Mouse (Mus musculus) hindbrain, embryonic 16.5 days (tissue): Measurements from ENCODE around the gene Ubl3. TPM values are rescaled to one million over a fixed set of nuclear protein-coding genes. Genes with fewer than 3 reads are reported as not detected.

Experiments
- ATAC-seq: fragments of 200-750 bp; cut with Nextera tagmentation; 2 replicates; pipeline ENCODE4 v1.8.0; 2017; ENCODE audit warnings: moderate TSS enrichment, moderate library complexity
- H3K27ac ChIP-seq: fragments of 300-500 bp; sonication (generic); 2 replicates; pipeline ENCODE4 v1.5.1; 2014; ENCODE audit warnings: low read depth, mild to moderate bottlenecking, control low read depth, low read length, moderate library complexity
- H3K27me3 ChIP-seq: fragments of 300-500 bp; sonication (generic); replicated peaks from 2 replicates; pipeline ENCODE4 v1.6.1; 2014; ENCODE audit warnings: low read length; ENCODE audit not compliant: control insufficient read depth, insufficient read depth
- H3K36me3 ChIP-seq: fragments of 300-500 bp; sonication (generic); 2 replicates; pipeline ENCODE4 v1.6.1; 2014; ENCODE audit warnings: mild to moderate bottlenecking, low read length, moderate library complexity, mixed read lengths; ENCODE audit not compliant: control insufficient read depth, insufficient read depth
- H3K4me1 ChIP-seq: fragments of 300-500 bp; sonication (generic); 2 replicates; pipeline ENCODE4 v1.6.1; 2014; ENCODE audit warnings: low read depth, low read length; ENCODE audit not compliant: control insufficient read depth, insufficient read depth
- H3K4me2 ChIP-seq: fragments of 300-500 bp; sonication (generic); 2 replicates; pipeline ENCODE4 v1.6.1; 2014; ENCODE audit warnings: mild to moderate bottlenecking, low read length, control low read depth, moderate library complexity
- H3K4me3 ChIP-seq: fragments of 300-500 bp; sonication (generic); 2 replicates; pipeline ENCODE4 v1.5.1; 2014; ENCODE audit warnings: mild to moderate bottlenecking, low read length, control low read depth, moderate library complexity
- H3K9ac ChIP-seq: fragments of 300-500 bp; sonication (generic); 2 replicates; pipeline ENCODE4 v1.6.1; 2014; ENCODE audit warnings: low read depth, mild to moderate bottlenecking, control low read depth, low read length, moderate library complexity
- H3K9me3 ChIP-seq: fragments of 300-500 bp; sonication (generic); 2 replicates; pipeline ENCODE4 v1.6.1; 2014; ENCODE audit warnings: mild to moderate bottlenecking, low read length, moderate library complexity; ENCODE audit not compliant: control insufficient read depth
- WGBS: fragments of 180-500 bp; shearing (Covaris S2); extraction: QIAGEN DNeasy Blood & Tissue Kit; methylation state at CpG from one replicate; pipeline ENCODE4 v1.1.7; 2014; 5-methylcytosine and 5-hydroxymethylcytosine counted together
- polyA plus RNA-seq: library from polyadenylated mRNA; unstranded; fragments of >200 nt; fragmentation: Nextera tagmentation; extraction: Ambion mirVana; gene quantifications from 2 replicates; pipeline ENCODE4 v1.2.1, GENCODE M21; 2015

Ubl3 gene
- polyA plus RNA-seq: 70.7 and 90.1 TPM in 2 replicates

DNA sequence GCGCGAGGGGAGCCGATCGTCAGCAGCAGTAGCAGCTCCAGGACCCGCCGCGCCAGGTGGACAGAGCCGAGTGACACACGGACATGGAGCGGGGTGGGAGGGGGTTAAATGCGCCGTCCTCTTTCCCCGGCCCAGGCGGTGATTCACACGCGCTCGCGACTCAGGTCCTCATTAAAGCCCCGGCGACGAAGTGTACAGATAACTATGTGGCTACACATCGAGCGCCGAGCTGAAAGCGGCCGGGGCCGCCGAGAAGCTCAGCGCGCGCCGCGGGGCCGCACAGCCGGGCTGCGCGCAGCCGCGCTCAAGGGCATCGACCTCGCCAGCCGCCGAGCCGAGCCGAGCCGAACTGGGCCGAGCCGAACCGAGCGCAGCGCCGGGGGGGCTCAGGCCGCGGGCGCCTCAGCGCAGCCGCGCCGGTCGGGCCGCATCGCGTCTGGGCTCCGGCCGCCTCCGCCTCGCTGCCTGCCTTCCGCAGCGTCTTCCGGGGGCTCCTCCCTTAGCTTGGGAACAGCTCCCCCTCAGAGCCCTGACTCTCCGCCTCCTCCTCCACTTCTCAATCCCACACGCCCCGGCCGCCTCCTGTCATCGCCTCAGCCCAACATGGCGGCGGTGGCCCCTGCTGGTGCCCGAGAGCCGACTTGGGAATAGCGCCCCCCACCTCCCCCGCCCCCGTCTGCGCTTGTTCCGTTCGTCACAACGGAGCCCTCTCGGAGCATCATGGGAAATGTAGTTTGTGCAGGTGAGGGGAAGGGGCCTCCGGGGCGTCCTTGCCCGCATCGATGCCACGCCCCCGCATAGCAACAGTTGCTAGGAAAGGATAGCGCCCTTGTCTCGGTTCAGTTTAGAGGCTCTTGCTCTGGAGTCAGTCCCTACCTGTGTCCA is at the start of gene Ubl3:
Ubl3 (minus strand) TSS at position 603 of the 885 bp plus-strand sequence.
- WGBS: 0% methylated on average over 74 of the region's 95 CpGs
- peaks cover 26% of the 10 kb centered on the region for H3K4me1 ChIP-seq
- ATAC-seq: peak; percentile 96

DNA sequence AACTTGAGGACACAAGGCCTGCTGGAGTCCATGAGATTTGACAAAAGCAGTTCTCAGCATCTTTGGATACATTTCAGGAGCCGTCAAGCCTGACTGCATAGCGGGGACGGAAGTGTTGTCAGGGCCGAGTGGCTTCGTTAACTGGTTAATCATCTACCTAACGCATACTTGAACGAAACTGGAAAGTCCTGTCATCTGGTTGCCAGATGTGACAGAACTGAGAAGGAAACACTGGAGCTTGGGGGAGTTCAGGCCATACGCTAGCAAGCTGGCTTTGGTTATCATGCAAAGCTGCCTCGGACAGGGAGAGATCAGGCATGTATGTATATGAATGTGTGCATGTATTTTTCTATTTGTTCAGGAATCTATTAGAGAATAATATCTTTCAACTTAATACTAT is 45.8 kb upstream of the Ubl3 start:
- WGBS: 51% methylated on average over 9 of the region's 9 CpGs
- Histone ChIP-seq H3K4me1 (no peaks in the 10 kb centered on the region), H3K36me3 (no peaks in the 10 kb centered on the region), H3K27ac (no peak overlapping the region), H3K9me3 (no peaks in the 10 kb centered on the region), H3K9ac (no peak overlapping the region), H3K4me3 (no peak overlapping the region), H3K4me2 (no peak overlapping the region), H3K27me3 (no peaks in the 10 kb centered on the region)
- ATAC-seq: no peak

More for the DNA sequence above, at the start of gene Ubl3:
- no peaks in the 10 kb centered on the region for H3K27me3 ChIP-seq
- peak within 1 kb of the TSS; percentile 95 for H3K27ac ChIP-seq
- H3K9me3 ChIP-seq: no peaks in the 10 kb centered on the region
- peak within 1 kb of the TSS; percentile 79 for H3K9ac ChIP-seq
- peak within 1 kb of the TSS; percentile 81 for H3K4me2 ChIP-seq
- peak within 1 kb of the TSS; percentile 72 for H3K4me3 ChIP-seq
- no peaks in the 10 kb centered on the region for H3K36me3 ChIP-seq

DNA sequence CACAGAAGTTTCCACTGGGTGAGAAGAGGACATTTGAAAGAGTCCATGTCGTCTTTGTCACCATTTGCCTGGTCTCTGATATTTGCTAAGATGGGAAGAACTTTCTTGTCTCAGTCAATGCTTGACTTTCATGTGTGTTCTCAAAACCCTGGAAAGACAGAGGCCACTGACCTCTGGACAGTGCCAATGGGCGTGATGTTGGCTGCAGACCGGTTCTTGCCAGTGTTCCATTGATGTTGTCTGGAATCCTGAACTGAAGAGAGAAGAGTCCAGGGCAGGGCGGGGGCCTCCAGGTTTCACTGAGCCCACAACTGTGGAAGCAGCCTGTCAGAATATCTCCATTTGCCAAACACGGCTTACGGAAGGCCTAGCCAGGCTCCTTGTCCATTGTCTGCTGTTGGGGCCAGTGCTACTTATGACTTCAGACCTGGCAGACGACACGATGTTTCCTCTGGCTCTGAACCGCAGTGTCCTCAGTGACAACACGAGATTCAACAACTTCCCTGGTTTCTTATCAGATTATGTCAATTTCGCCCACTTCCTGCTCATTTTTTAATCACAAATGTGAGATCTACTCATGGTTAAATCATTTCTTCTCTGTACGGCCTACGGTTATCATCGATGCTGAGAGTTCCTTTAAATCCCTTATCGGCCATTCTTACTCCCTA is 43.6 kb upstream of the Ubl3 start:
- H3K9ac ChIP-seq: no peak overlapping the region
- H3K4me2 ChIP-seq: no peak overlapping the region
- H3K4me3 ChIP-seq: no peak overlapping the region
- 88% methylated on average over 15 of the region's 15 CpGs for WGBS
- no peak overlapping the region for H3K27ac ChIP-seq
- no peak for ATAC-seq
- no peaks in the 10 kb centered on the region for H3K36me3 ChIP-seq
- H3K27me3 ChIP-seq: no peaks in the 10 kb centered on the region
- no peaks in the 10 kb centered on the region for H3K4me1 ChIP-seq
- H3K9me3 ChIP-seq: no peaks in the 10 kb centered on the region

DNA sequence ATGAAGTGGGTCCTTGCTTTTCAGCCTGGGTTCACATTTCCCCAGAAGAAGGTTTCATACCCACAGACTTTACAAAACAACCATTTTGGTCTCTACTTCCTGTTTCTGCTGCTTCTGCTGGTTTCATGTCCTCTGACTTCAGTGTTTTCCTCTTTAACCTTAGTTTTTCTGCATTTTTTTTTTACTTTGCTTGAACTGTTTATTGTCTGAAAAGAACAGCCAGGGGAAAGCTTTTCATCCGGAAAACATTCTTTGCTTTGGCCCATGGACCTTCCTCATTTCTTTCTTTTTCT is 42.8 kb upstream of the Ubl3 start:
- no peaks in the 10 kb centered on the region for H3K4me1 ChIP-seq
- H3K9ac ChIP-seq: no peak overlapping the region
- no peak overlapping the region for H3K4me3 ChIP-seq
- no peak overlapping the region for H3K27ac ChIP-seq
- no peak for ATAC-seq
- H3K36me3 ChIP-seq: no peaks in the 10 kb centered on the region
- no peak overlapping the region for H3K4me2 ChIP-seq
- WGBS: 72% methylated on average over 1 of the region's 1 CpGs
- no peaks in the 10 kb centered on the region for H3K27me3 ChIP-seq
- no peaks in the 10 kb centered on the region for H3K9me3 ChIP-seq

DNA sequence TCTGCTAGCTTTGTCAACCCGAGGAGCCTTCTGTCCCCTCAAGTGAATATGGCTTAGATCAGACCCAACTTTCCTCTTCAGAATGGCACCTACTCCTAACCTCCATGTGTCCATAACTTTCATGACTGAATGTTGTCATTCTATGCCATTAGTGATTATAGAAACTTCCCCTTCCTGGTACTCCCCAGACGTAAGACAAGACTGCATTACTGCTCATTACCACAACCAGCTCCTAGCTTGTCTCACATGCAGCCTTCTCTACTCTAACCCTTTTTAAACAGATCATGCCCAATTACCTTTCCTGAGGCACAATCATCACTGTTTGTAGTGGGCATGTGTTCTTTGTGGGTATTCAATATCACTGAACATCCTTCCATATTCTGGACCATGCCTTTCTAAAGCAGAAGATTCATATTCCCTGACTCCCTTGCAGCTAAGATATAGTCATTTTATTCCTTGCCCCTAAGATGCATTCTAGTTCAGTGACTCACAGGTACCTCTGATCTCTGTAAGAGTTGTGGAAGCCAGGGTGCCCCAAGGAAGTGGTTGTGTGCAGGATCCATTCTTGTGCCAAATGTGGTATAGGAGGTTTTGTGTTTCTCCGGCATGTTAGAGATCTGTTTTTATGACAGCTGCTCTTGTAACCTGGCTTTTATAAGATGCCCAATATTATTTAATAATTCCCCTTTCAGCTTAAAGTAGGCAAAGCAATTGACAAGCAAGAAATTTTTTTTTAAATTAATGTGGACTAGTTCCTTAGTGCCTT is 42.3 kb upstream of the Ubl3 start:
- no peak overlapping the region for H3K27ac ChIP-seq
- no peaks in the 10 kb centered on the region for H3K36me3 ChIP-seq
- no peak overlapping the region for H3K4me2 ChIP-seq
- no peak for ATAC-seq
- no peak overlapping the region for H3K4me3 ChIP-seq
- no peaks in the 10 kb centered on the region for H3K4me1 ChIP-seq
- no peaks in the 10 kb centered on the region for H3K27me3 ChIP-seq
- H3K9me3 ChIP-seq: no peaks in the 10 kb centered on the region
- WGBS: 93% methylated on average over 3 of the region's 3 CpGs
- no peak overlapping the region for H3K9ac ChIP-seq

DNA sequence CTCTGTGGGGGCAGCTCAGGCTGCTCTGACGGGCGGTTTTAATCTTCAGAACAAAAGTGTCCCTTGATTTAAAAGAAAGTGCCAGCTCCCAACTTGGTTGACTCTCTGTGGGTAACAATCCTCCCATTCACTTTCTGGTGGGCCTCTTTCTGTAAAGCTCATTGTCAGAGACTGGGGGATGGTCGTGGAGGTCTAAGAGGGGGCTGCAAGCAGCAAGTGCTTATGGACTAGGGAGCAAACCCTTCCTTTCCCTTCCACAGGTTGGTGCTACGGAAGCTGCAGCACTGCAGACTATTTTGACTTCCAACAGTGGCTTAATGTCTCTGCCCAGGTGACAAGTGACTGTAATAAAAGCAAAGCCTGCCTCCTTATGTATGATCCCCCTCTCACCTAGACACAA is 41.0 kb upstream of the Ubl3 start:
- no peaks in the 10 kb centered on the region for H3K27me3 ChIP-seq
- no peaks in the 10 kb centered on the region for H3K36me3 ChIP-seq
- ATAC-seq: no peak
- H3K9me3 ChIP-seq: no peaks in the 10 kb centered on the region
- H3K27ac ChIP-seq: no peak overlapping the region
- no peak overlapping the region for H3K4me2 ChIP-seq
- no peak overlapping the region for H3K9ac ChIP-seq
- 28% methylated on average over 4 of the region's 4 CpGs for WGBS
- no peak overlapping the region for H3K4me3 ChIP-seq
- no peaks in the 10 kb centered on the region for H3K4me1 ChIP-seq

DNA sequence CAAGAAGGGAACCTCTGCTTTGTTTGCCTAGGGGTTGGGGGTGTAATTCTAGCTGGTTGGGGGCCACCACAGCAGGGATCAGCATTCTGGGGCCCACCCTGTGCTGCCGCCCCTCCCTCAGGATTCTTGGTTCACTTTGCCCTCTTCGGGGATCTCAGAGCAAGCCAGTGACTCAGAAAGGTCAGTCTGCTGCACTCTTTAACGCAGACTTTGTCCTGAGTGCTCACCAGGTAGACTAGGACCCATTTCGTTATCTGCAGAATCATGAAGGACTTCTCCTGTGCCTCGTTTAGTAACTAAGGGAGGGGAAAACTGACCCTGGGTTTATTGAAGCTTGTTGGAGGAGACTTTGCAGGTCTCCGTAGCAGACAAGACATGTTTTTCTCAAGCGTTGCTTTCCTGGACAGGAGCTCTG is 38.9 kb upstream of the Ubl3 start:
- Histone ChIP-seq H3K27me3 (no peaks in the 10 kb centered on the region), H3K4me1 (no peaks in the 10 kb centered on the region), H3K4me2 (no peak overlapping the region), H3K36me3 (no peaks in the 10 kb centered on the region), H3K4me3 (no peak overlapping the region), H3K9me3 (no peaks in the 10 kb centered on the region), H3K9ac (no peak overlapping the region), H3K27ac (no peak overlapping the region)
- 61% methylated on average over 7 of the region's 7 CpGs for WGBS
- ATAC-seq: no peak

DNA sequence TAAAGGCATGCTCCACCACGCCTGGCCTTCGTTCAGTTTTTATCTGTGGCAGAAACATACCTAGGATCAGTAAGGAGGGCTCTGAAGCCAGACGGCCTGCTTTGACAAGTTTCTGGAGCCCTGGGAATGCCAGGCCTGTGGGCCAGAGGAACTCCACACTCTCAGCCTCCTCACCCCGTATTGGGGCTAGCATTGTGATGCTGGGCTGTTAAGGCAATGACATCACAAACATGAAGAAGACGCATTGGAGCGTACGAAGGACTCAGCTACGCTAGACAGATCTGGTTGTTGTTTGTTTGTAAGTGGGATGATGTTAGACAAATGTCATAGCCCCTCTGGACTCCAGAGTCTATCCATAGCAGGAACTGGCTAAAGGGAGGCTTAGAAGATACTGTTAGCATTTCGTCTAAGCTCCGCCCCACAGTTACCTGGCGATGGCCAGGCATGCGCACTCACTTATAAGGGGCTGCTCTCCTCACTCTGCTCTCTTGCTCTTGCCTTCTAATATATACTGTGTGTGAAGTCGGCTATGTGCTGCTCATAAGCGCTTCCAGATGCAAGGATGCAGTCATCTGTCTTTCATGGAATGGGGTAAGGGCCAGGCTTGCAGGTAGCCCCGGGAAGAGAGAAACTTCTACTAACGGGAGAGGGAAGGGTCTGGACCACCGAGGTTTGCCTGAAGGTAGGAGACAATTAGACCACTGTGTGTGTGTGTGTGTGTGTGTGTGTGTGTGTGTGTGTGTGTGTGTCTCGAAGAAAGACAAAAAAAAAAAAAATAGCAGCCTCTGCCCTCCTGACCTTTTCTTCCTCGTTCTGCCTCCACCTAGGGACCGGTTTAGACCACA is 38.2 kb upstream of the Ubl3 start:
- no peak overlapping the region for H3K4me3 ChIP-seq
- H3K9ac ChIP-seq: no peak overlapping the region
- H3K27ac ChIP-seq: no peak overlapping the region
- H3K27me3 ChIP-seq: no peaks in the 10 kb centered on the region
- no peak overlapping the region for H3K4me2 ChIP-seq
- no peak for ATAC-seq
- no peaks in the 10 kb centered on the region for H3K4me1 ChIP-seq
- WGBS: 66% methylated on average over 19 of the region's 20 CpGs
- H3K36me3 ChIP-seq: no peaks in the 10 kb centered on the region
- H3K9me3 ChIP-seq: no peaks in the 10 kb centered on the region
